Mouse (Mus musculus) neural tube, embryonic 14.5 days (tissue): ENCODE measurements at regions not wholly inside any gene's neighbourhood (a gene's known extent, or its start where the extent isn't known, plus 50 kb on each side); places are given as distances from the start of the nearest gene placed in this dataset.

Source experiments
- ATAC-seq: fragments of 200-750 bp; cut with Nextera tagmentation; 2 replicates; pipeline ENCODE4 v1.8.0; 2017; ENCODE audit warnings: low read depth, mild to moderate bottlenecking, moderate TSS enrichment, moderate library complexity
- H3K27ac ChIP-seq: fragments of 300-500 bp; sonication (generic); 2 replicates; pipeline ENCODE4 v1.5.1; 2014; ENCODE audit warnings: low read depth, mild to moderate bottlenecking, control low read depth, low read length, moderate library complexity, mixed read lengths
- H3K27me3 ChIP-seq: fragments of 300-500 bp; sonication (generic); 2 replicates; pipeline ENCODE4 v1.6.1; 2014; ENCODE audit warnings: low read length; ENCODE audit not compliant: control insufficient read depth, insufficient read depth
- H3K36me3 ChIP-seq: fragments of 300-500 bp; sonication (generic); 2 replicates; pipeline ENCODE4 v1.6.1; 2014; ENCODE audit warnings: low read length, mixed read lengths; ENCODE audit not compliant: control insufficient read depth, insufficient read depth
- H3K4me1 ChIP-seq: fragments of 300-500 bp; sonication (generic); 2 replicates; pipeline ENCODE4 v1.6.1; 2014; ENCODE audit warnings: low read length; ENCODE audit not compliant: control insufficient read depth, insufficient read depth
- H3K4me2 ChIP-seq: fragments of 300-500 bp; sonication (generic); 2 replicates; pipeline ENCODE4 v1.6.1; 2014; ENCODE audit warnings: mild to moderate bottlenecking, low read depth, low read length, control low read depth
- H3K4me3 ChIP-seq: fragments of 300-500 bp; sonication (generic); 2 replicates; pipeline ENCODE4 v1.5.1; 2014; ENCODE audit warnings: low read depth, low read length, control low read depth, mixed read lengths
- H3K9ac ChIP-seq: fragments of 300-500 bp; sonication (generic); replicated peaks from 2 replicates; pipeline ENCODE4 v1.6.1; 2014; ENCODE audit warnings: low read depth, mild to moderate bottlenecking, control low read depth, low read length, mixed read lengths
- H3K9me3 ChIP-seq: fragments of 300-500 bp; sonication (generic); 2 replicates; pipeline ENCODE4 v1.6.1; 2016; ENCODE audit warnings: low read length; ENCODE audit not compliant: control insufficient read depth
- WGBS: fragments of 180-500 bp; shearing (Covaris S2); extraction: QIAGEN DNeasy Blood & Tissue Kit; methylation state at CpG from one replicate; pipeline ENCODE4 v1.1.7; 2014; 5-methylcytosine and 5-hydroxymethylcytosine counted together

DNA sequence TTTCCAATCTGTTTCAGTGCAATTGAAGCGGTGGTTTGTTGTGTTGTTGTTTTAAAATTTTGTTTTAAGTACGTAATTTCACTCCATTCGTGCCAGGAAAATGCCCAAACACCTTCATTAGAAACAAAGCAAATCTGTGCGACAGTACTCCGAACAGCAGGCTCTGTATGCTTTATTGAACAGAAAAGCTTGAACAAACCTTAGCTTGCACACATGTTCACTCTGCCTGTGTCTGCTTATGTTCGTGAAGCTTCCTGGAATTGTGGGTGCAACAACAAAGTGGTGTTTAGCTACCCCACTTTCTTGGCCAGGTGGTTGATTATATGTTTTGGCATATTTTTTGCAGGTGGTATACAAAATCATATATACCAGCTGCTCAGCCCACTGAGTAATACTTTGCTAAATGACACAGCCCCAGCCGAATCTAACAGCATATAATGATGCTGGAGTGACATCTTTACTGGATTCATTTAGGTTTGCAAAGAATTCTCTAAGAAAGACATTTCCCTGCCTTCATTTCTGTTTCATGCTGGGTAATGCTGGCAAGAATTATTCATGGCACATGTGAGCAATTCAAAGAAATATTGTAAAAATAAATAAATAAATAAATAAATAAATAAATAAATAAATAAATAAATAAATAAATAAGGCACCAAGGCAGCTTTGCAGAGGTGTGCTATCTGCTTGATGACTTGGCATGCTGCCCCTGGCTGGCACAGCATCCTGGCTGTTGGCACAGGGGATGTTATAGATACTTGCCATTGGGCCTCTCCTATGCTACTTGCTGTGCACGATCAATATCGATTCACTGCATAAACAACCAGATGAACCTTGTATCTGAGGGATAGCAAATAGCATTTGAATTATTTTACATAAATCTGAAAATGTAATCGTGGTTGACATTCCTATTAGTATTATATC is 679.9 kb downstream of the Dach1 start:
- WGBS: 78% methylated on average over 10 of the region's 10 CpGs
- Histone ChIP-seq H3K9ac (no peak overlapping the region), H3K4me2 (no peak overlapping the region), H3K27me3 (no peaks in the 10 kb centered on the region), H3K4me1 (no peaks in the 10 kb centered on the region), H3K27ac (no peak overlapping the region), H3K4me3 (no peak overlapping the region), H3K36me3 (no peaks in the 10 kb centered on the region), H3K9me3 (no peaks in the 10 kb centered on the region)
- ATAC-seq: peak; percentile 81

DNA sequence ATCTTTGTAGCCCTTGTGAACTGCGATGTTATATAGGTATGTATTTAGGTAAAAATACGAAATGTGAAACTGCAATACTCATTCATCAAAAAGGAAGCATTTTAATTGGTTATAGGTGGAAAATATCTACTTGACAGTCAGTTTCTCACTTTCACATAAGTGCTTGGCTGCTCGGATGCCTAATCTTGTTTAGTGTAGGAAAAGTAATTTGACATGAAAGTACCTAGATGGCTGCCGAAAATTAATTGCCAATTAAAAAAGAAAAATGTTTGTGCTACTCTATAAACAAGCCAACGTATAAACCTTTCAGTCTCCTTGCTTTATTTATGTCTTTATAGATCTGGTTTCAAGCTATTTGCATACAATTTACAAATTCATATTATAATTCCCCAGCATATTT is 691.3 kb downstream of the Dach1 start:
- Histone ChIP-seq H3K9me3 (no peaks in the 10 kb centered on the region), H3K36me3 (no peaks in the 10 kb centered on the region), H3K9ac (no peak overlapping the region), H3K4me3 (no peak overlapping the region), H3K27me3 (no peaks in the 10 kb centered on the region), H3K27ac (no peak overlapping the region), H3K4me1 (no peaks in the 10 kb centered on the region), H3K4me2 (no peak overlapping the region)
- 71% methylated on average over 5 of the region's 5 CpGs for WGBS
- ATAC-seq: no peak

DNA sequence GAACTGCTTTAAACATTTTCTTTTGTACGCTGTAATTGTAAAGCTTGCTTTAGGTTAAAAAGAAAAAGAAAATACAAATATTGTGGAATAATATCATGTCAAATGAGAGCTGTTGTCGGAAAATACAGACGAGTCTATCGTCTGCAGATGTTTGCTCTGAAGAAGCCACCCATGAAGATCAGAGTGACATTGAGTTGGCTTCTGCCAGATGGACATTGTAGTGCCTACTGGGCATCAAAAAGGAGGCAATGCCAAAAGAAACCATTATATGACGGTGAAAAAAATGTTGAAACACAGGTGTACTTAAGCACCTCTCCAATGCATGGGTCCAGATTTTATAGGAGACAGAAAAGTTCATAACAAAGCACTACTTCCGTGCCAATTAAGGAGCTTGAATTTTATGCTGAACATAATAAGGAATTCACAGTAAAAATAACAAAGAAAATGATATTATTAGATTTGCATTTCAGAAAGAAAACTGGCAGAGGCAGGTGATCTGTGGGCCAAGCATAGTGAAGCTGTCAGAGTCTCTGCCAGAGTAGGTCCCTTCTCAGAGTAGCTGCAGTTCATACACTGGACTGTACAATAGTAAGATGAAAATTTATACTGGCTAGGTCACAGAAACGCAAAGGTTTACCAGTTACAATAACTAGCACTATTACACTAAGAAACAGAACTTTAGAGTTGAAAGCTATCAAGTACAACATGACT is 718.9 kb downstream of the Dach1 start:
- Histone ChIP-seq H3K9ac (no peak overlapping the region), H3K4me3 (no peak overlapping the region), H3K36me3 (no peaks in the 10 kb centered on the region), H3K27ac (no peak overlapping the region), H3K27me3 (no peaks in the 10 kb centered on the region), H3K9me3 (no peaks in the 10 kb centered on the region), H3K4me1 (no peaks in the 10 kb centered on the region), H3K4me2 (no peak overlapping the region)
- no peak for ATAC-seq
- 88% methylated on average over 7 of the region's 7 CpGs for WGBS

DNA sequence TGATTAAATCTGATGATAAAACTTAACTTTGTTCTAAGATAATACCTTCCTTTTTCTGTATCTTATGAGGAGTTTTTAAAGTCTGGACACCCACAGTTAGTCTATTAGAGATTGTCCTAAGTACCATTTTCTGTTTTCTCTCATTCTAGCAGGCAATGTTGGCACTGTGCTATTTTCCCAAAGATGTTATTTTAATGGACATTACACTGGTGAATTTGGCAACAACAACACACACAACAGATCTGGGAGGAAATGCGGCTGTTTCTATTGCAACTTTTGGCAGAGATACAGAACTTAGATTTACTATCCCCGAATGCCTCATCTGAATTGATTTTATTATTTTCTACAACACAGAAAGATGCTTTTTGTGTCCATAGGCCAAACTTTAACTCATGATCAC is 720.9 kb downstream of the Dach1 start:
- Histone ChIP-seq H3K27me3 (no peaks in the 10 kb centered on the region), H3K9me3 (no peaks in the 10 kb centered on the region), H3K9ac (no peak overlapping the region), H3K36me3 (no peaks in the 10 kb centered on the region), H3K27ac (no peak overlapping the region), H3K4me2 (no peak overlapping the region), H3K4me1 (no peaks in the 10 kb centered on the region), H3K4me3 (no peak overlapping the region)
- ATAC-seq: no peak
- 68% methylated on average over 2 of the region's 2 CpGs for WGBS

DNA sequence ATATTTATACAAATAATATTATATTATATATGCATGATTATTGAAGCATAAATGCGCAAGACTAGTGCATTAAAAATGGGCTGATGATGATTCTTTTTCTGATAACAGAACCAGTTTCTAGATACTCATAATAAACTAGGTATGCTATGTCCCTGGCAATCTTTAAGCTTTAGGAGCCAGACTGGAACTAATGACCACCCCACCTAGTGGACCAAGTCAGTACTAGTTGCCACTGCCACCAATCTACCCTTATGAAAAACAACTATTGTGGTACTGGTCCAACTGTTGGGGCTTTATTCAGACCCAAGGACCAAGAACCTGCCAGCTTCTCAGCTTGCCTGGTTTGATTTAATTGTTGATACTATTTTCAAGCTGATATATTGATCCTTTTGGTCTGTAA is 722.8 kb downstream of the Dach1 start:
- Histone ChIP-seq H3K4me3 (no peak overlapping the region), H3K9ac (no peak overlapping the region), H3K27ac (no peak overlapping the region), H3K9me3 (no peaks in the 10 kb centered on the region), H3K4me2 (no peak overlapping the region), H3K36me3 (no peaks in the 10 kb centered on the region), H3K4me1 (no peaks in the 10 kb centered on the region), H3K27me3 (no peaks in the 10 kb centered on the region)
- no peak for ATAC-seq
- WGBS: 94% methylated on average over 1 of the region's 1 CpGs

GRCm38 (mm10) chr14:97440326-97440725 is 729.2 kb downstream of the Dach1 start:
- no peaks in the 10 kb centered on the region for H3K27me3 ChIP-seq
- no peaks in the 10 kb centered on the region for H3K9me3 ChIP-seq
- H3K4me2 ChIP-seq: no peak overlapping the region
- no peak for ATAC-seq
- no peaks in the 10 kb centered on the region for H3K4me1 ChIP-seq
- no peak overlapping the region for H3K27ac ChIP-seq
- no peak overlapping the region for H3K9ac ChIP-seq
- 80% methylated on average over 6 of the region's 6 CpGs for WGBS
- no peaks in the 10 kb centered on the region for H3K36me3 ChIP-seq
- H3K4me3 ChIP-seq: no peak overlapping the region

GRCm38 (mm10) chr14:97435453-97436233 is 733.9 kb downstream of the Dach1 start:
- no peak overlapping the region for H3K4me3 ChIP-seq
- H3K27me3 ChIP-seq: no peaks in the 10 kb centered on the region
- H3K4me2 ChIP-seq: no peak overlapping the region
- H3K36me3 ChIP-seq: no peaks in the 10 kb centered on the region
- no peak overlapping the region for H3K9ac ChIP-seq
- no peak for ATAC-seq
- no peak overlapping the region for H3K27ac ChIP-seq
- 58% methylated on average over 4 of the region's 4 CpGs for WGBS
- no peaks in the 10 kb centered on the region for H3K4me1 ChIP-seq
- no peaks in the 10 kb centered on the region for H3K9me3 ChIP-seq

DNA sequence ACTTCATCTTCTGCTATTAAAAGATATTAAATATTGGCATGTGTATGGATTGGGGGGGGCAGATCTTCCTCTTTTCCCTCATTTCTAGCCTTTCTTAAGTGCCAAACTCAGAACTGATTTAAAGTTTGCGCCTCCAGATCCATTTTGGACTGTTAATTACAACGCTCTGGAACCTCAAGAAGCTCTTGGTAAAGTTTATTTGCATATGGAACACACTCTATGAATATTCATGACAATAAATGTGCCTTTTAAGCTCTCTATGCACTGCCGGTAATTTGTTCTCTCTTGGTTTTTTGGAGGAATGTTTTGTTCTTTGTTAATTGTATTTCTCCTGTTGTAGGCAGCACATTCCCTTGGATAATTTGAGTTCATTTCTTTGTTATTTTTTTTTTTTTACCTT is 738.3 kb downstream of the Dach1 start:
- Histone ChIP-seq H3K4me1 (no peaks in the 10 kb centered on the region), H3K27ac (no peak overlapping the region), H3K27me3 (no peaks in the 10 kb centered on the region), H3K9me3 (no peaks in the 10 kb centered on the region), H3K9ac (no peak overlapping the region), H3K4me2 (no peak overlapping the region), H3K4me3 (no peak overlapping the region), H3K36me3 (no peaks in the 10 kb centered on the region)
- no peak for ATAC-seq
- WGBS: 61% methylated on average over 3 of the region's 3 CpGs
